Mouse (Mus musculus) right cerebral cortex, adult 18-20 months (tissue): Measurements from ENCODE around the gene Bhmt2.

Source experiments
- DNase-seq: peaks from one replicate; pipeline ENCODE4 v3.0.0; 2022; ENCODE audit warnings: mixed read lengths

Gene Bhmt2

DNA sequence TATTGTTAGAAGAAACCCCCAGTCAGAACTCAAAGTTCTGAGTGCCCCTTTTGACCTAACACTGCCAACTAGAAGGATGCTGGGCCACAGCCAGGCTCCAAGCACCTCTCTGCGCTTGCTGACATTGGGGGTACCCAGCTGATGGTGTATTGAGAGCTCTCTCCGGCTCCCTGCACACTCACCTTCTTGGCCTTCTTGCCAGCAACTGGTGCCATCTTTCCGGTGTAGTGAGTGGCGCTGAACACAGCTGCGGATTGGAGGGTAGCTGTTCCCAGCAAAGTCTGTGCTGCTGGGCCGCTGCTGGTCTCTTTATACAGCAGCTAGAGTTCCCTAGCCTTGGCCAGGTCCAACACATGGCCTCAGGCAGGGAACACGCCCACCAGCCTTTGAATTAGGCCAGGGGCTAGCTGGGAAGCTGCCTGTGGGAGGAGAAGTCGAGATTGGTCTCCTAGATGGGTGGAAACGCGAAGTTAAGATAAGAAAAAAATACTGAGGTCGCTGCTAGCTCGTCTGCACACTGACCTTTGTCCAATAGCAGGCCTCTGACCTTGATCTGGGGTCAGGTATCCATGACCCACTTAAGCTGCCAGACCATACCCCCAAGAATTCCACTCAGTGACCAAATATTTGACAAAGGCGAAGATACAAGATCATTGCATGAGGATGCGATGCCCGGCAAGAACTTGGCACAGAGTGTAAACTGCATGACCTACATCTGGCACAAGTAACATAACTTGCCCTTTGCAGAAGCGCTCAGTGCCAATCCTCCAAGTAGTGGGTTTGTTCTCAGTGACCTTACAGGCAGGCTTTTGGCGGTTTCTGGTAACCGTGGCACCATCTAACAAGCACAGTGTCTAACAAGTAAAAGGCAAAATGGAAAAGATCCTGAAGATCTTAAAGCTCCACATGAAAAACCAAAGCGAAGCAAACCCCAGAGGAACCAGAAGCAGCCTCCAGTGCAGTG lies 36.5 kb downstream of the Bhmt2 start, which contains the start of gene Bhmt:
TSS of gene Bhmt (minus strand) at position 680 of the 964 bp plus-strand sequence.
- DNase-seq, result no peak

- DNase-seq, result no peak
Observed at GRCm38 (mm10) chr13:93636561-93636960, 37.5 kb downstream of the Bhmt2 start.

- no peak for DNase-seq
Observed at GRCm38 (mm10) chr13:93632927-93633326, 41.2 kb downstream of the Bhmt2 start.

GRCm38 (mm10) chr13:93630941-93631705 lies 43.0 kb downstream of the Bhmt2 start:
- no peak for DNase-seq

DNA sequence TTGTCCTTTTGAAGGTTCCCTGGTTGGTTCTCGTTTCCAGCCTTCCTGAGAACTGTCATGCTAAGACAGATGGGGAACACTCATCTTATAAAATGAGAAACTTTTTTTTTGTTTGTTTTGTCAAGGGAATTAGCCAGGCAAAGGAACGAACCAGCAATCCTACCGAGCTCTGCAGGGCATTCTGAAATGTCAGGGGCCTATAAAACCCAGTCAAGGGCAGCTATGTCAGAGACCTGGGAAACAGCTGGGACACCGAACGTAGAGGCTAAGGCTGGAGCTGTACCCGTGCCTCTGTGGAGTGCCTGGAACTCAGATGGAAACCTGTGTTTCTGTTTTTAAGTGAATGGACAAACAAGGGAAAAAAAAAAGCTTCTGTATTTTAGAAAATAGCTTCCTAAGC lies 45.2 kb downstream of the Bhmt2 start:
- DNase-seq, result no peak

DNA sequence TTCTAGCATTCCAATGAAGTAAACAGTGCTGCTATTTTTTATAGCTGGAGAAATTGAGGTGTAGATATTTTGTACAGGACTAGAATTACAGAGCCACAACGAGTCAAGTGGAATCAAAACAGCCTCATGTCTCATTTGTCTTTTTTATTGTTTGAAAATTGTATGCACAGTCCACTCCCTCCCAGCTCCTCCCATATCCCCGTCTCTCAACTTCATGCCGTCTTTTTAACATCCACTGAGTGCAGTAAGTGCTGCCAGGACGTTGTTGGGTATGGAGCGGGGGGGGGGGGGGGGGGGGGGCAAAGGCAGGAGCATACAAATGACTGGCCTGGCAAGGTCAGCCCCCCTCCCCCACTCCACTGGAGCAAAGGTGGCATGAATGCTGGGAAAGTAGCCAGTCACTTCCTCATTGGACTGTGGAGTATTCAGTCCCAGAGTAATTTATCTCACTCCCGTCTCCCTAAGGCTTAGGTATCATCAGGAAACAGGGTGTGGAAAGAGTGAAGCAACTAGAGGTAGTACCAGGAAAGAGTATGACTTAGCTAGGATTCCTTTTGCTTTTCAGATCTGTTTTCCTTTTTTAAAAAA lies 59.6 kb downstream of the Bhmt2 start:
- no peak for DNase-seq

- DNase-seq, result no peak
Observed at GRCm38 (mm10) chr13:93613771-93614170, 60.3 kb downstream of the Bhmt2 start.

- DNase-seq, result peak; percentile 78
Observed at GRCm38 (mm10) chr13:93612660-93613607, 61.2 kb downstream of the Bhmt2 start.

DNA sequence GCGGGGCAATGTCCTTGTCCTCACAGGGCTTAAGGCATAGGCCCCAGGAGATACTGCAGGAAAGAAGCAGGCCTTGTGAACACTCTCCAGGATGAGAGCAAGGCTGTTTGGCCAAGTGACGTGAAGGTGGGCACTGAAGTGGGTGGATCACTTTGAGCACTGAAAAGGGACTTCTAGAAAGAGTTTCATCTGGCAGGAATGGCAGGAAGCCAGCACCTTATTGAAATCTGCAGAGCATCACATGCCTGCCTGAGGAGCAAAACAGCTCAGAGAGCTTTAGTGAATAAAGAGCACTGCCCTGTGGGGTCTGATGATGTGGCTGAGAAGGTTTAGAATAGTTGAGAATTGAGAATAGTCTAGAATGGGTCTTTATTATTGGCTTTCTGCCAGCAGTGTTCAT lies 65.6 kb downstream of the Bhmt2 start:
- DNase-seq, result peak; percentile 25

GRCm38 (mm10) chr13:93607701-93608100 lies 66.4 kb downstream of the Bhmt2 start:
- peak; percentile 47 for DNase-seq

GRCm38 (mm10) chr13:93606868-93607578 lies 67.1 kb downstream of the Bhmt2 start:
- peak; percentile 69 for DNase-seq
